Mouse (Mus musculus) gastrocnemius, postnatal 36 days (tissue): ENCODE results near the gene Rbpj. TPM values are rescaled to one million over a fixed set of nuclear protein-coding genes. Genes with fewer than 3 reads are reported as not detected.

ENCODE experiments used
- DNase-seq, 2 experiments: peaks; one replicate each; pipeline ENCODE4 v3.0.0; 2022
- intact Hi-C: fragments of 180-260 bp; cut with DNase I; formaldehyde crosslinking; loops from one replicate; pipeline ENCODE4 v1.15.1; 2025
- total RNA-seq, 2 experiments: library from RNA; stranded (reverse); gene quantifications; 2 replicates each; pipeline ENCODE4 v1.2.3; 2021

Rbpj gene
- total RNA-seq, 2 experiments from 2014 or later, result 14.1 to 23.8 TPM

DNA sequence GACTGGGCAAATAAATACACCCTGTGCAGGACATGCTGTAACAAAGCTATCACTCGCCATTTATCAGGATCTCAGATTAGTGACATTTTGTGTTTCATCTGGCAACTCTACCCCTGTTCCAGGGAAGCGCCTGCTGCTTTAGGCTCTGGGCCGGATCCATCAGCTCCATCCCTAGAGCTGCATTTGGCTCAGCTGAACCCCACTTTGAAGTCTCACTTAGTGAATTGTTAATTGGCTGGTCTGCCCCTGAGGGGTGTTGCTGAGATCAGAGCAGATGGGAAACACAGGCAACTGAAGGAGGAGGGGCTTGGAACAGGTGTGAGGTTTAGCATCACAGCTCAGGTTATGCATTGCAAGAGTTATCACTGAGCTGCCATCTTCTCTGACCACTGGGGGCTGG, 225.6 kb downstream of the Rbpj start:
- no peak for DNase-seq
- intact Hi-C loops, result no loop called here

DNA sequence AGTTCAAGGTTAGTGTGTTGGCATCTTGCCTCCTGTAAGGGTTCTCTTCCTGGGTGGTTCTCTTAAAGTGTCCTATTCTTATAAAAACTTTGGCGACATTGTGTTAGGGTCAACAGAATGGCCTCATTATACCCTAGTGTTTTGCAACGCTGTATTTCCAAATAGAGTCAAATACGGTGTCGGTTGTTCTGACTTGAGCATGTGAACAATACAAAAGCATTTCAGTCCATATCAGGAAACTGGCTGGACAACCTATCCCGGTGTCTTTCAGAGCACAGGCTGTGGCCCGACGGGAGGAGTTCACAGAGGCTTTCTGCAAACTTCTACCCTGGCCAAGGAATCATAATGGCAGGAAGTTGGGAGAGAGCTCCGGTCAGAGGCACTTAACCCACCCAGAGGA, 226.1 kb downstream of the Rbpj start:
- intact Hi-C loops, result no loop called here
- no peak for DNase-seq

- DNase-seq, result no peak
- intact Hi-C loops, result no loop called here
Measured at GRCm38 (mm10) chr5:53692662-53693061, 226.7 kb downstream of the Rbpj start.

GRCm38 (mm10) chr5:53696701-53697100, 230.7 kb downstream of the Rbpj start:
- no peak for DNase-seq
- intact Hi-C loops, result no loop called here

DNA sequence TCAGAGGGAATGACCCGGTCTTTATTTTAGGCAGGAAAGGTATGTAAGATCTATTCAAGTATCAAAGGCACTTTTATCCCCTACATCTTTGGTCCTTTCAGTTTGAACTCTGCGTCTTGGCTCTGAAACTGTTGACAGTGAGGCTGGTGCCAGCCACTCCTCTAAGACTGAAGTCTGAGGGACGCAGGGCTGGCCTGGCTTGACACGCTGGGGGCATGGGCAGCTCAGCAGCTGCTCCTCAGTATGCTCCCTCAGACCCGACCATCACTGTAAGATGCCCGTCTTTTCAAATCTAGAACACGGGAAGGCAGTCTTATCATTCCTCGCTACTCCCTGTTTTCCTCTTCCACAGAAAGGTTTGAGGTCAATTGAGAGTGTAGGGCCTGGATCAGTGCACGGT, 231.8 kb downstream of the Rbpj start:
- no peak for DNase-seq

DNA sequence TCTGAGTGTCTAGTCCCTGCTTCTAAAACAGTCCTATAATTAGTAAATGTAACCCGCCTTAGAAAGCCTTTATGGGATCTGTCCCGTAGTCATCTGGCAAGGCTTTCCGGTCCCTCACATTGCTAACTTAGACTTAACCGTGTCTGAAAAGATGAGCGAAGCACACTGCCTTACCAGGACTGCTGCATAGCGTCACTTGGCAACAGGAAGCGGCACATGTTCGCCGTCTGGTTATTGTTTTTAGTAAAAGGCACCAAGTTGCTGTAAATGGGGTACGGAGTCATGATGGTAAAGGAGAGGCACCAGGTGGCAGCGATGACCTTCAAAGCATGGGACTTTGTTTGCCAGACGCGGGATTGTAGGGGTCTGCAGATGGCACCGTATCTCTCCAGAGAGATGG, 236.7 kb downstream of the Rbpj start:
- no peak for DNase-seq
- intact Hi-C loops, result no loop called here

More for the DNA sequence above, 231.8 kb downstream of the Rbpj start:
- intact Hi-C loops, result no loop called here

Other genes with a start within 250 kb of the Rbpj start
- 10 to 100 TPM; 56.4 to 63.1 TPM for gene Smim20, start 199.1 kb upstream of the Rbpj start, total RNA-seq
- not detected for gene Cckar, start 241.6 kb downstream of the Rbpj start, total RNA-seq